Mouse (Mus musculus) ZHBTc4 (cell line): ENCODE data around the gene Yif1b.

Experiments used
- DNase-seq: peaks from one replicate; pipeline ENCODE4 v3.0.0-alpha.2; 2011; ENCODE audit warnings: low read depth, low spot score

Gene Yif1b

DNA sequence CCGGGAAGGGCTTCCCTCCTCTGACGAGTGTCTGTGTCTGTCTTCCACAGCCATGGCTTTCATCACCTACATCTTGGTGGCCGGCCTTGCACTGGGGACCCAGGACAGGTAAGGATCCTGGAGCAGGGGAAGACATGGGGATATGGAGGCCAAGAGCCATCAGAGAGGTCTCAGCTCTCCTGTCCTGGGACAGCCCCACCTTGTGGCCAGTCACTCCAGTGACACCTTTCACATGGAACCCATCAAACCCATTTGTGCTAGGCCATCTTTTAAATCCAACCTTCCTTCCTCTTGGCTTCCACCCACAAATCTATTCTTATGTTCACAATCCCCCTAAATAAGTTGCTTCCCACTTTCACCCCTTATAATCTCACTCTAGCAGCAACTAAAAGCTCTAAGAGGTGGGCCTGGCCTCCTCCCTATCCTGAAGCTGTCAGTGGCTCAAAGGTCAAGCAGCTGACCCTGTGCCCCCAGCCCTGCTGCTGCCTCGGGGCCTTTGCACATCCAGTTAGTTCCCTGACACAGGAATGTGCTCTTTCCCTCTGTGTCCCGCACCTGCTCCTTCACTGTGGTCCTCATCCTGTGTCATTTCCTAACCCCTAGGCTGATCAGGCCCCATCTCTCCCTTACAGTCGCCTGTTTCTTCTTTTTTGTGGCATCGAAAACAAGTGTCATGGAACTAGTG lies 6.7 kb downstream of the Yif1b start:
- DNase-seq = peak; percentile 81

DNA sequence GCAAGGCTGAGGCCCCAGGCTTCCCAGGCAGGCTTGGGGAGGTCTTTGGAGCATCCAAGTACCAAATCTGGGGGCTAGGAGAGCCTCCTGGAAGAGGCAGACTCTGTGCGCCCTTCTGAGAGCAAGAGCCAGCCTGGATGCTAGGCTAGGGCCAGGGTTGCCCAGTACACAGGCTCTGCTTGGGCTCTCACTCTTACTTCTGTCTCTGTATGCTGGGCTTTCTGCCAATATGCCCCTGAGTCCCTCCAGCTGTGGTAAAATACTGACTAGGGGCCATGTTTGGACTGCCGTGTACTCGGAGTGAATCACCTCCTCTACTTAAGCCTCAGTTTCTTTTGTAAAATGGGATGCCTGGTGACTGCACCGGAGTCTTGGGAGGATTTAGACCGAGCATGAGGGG lies 7.9 kb downstream of the Yif1b start:
- DNase-seq = no peak

DNA sequence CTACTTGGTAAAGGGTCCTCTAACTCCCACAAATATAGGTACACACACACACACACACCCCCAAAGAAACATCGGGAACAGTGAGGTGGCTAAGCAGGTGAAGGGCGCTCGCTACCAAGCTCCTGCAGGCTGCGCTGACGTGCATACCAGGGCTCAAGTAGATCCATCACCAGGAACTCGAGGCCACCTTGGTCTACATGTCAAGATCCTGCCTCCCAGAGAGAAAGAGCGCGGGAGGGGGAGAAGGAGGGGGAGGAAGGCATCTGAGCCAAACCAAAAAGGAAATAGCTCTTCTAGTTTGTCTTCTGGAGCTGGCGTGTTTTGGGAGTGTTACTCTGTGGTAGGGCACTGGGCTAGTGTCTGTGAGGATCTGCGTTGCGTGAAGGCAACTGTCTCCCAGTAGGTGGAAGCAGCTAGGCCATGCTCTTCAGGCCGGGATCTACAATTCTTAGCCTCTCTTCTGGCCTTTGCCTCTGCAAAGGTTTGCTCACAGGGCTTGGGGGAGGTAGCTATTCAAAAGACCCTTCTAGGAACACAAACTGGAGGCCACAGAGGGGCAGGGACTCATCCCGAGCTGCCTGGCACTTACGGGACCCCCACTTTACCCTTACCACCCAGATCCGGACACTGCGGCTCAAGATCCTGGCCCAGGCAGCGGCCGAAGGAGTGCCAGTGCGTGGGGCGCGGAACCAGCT lies 8.6 kb downstream of the Yif1b start:
- DNase-seq = no peak

DNA sequence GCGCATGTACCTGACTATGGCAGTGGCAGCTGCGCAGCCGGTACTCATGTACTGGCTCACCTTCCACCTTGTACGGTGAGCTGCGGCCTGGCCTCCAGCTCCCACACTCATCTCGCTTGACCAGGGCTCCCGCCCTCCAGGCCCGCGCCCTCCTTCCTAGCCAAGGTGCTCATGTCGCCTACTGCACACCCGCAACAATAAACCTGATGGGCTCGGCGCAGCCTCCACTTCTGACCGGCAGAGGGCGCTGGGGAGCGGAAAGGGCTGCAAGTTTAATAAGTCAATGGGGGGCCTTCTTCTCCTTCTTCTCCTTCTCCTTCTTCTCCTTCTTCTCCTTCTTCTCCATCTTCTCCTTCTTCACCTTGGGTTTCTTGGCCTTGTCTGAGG lies 9.2 kb downstream of the Yif1b start:
- DNase-seq = peak; percentile 94

DNA sequence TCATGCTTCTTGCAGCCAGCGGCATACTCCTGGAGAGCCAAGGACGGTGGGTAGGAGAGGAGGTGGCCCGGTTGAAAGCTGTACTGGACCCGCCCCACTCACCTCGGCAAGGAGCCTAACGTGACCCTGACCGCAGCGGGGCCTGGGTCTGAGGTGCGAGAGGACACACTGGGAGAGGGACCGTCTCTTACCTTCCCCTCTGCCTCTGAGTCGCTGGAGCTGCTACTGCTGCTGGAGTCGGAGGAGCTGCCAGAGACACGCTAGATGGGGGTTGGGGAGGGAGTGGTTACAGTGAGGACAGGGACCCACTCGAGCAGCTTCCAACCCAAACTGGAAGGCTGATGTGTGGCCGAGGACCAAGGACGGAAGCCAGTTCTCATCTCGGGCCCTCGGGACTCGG lies 9.6 kb downstream of the Yif1b start:
- peak; percentile 58 for DNase-seq

DNA sequence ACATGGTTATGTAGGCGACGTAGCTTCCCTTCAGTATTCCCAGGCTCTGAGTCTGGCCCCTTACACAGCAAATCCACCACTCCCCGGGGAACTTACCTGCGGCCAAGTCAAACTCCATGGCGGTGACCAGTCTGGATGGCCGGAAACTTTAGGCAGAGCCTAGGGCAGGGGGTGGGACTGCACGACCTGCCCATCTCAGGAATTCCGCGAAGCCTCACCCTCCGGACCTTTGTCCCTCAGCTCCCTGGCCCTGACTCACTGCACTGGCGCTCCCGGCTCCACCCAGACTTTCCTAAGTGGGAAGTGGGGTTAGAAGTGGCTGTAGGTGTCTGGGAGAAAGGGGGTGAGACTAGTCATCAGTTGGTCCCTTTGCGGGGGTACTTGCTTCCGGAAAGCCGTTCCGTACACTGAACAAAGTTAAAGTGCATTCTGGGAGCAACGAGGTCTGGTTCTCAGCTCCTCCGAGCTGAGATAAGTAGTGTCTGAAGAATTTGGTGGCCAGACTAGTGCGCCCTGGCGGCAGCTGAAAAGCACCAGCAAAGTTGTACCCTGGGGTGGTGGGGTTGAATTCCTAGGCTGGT lies 10.2 kb downstream of the Yif1b start, which contains the start of gene 2200002D01Rik:
Gene 2200002D01Rik (minus strand): TSS at position 206 of the 581 bp plus-strand sequence.
- DNase-seq = peak; percentile 79

DNA sequence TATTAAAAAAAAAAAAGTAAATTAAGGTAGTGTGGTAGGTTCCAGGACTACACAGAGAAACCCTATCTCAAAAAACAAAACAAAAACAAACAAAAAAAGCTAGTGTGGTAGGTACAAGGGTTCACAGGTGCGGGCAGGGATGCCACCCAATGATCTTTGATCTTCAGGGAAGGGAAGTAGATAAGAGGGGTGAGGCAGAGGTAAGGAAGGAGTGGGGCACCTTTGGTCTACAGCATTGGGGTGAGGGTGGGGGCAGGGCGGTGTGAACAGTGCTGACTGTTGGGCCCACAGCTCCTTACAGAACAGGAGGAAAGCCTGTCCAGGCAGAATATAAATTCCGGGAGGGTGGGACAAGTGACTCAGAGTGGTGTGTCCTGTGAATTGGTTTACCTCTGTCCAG lies 13.0 kb downstream of the Yif1b start:
- DNase-seq = no peak

DNA sequence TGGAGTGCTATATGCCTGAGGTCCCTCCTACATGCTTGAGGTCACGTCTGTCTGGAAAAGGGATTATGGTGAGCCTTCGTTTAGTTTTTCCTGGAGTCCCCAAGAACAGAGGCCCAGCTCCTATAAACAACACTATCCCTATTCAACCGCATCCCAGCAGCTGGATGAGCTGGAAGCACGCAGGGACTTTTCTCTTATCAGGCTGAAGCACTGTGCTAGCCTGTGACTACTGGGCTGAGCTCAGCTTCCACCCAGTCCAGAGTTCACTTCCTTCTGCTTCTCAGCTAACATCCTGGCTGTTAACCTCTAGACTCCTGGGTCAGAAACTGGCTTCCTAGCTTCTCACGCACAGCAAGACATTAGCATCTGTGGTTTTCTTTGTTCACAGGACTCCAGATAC lies 15.7 kb downstream of the Yif1b start:
- DNase-seq = no peak

DNA sequence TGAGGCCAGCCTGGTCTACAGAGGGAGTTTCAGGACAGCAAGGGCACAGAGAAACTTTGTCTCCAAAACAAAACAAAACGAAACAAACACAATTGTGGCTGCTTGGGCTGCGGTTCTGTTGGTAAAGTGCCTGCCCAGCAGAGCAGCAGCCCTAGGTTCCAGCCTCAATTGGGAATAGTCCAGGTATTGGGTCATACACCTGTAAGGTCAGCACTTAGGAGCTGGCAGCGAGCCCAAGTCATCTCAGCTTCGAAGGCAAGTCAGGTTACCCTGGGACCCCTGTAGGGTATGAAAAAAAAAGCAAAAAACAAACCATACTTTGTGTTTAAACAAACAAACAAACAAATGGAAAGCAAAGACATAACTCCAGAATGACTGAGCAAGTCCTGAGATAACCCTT lies 17.7 kb downstream of the Yif1b start:
- DNase-seq = no peak

DNA sequence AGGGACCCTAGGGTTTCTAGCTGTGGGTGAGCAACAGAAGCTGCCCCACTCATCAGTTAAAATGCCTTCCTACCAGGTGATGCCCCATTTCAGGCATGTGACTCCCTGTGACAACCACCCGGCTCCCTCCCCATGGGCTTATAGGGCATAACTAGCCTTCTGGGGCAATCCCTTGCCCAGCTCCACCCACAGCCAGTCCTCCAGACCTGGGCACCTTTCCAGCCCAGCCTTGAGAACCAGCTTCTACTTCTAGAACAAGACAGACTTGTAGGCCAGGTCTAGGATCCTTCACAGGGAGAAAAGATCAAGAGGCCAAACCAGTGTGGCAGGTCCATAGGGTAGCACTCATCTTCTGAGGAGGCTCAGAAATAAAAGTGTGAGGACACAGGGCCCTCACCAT lies 19.2 kb downstream of the Yif1b start:
- DNase-seq = no peak

DNA sequence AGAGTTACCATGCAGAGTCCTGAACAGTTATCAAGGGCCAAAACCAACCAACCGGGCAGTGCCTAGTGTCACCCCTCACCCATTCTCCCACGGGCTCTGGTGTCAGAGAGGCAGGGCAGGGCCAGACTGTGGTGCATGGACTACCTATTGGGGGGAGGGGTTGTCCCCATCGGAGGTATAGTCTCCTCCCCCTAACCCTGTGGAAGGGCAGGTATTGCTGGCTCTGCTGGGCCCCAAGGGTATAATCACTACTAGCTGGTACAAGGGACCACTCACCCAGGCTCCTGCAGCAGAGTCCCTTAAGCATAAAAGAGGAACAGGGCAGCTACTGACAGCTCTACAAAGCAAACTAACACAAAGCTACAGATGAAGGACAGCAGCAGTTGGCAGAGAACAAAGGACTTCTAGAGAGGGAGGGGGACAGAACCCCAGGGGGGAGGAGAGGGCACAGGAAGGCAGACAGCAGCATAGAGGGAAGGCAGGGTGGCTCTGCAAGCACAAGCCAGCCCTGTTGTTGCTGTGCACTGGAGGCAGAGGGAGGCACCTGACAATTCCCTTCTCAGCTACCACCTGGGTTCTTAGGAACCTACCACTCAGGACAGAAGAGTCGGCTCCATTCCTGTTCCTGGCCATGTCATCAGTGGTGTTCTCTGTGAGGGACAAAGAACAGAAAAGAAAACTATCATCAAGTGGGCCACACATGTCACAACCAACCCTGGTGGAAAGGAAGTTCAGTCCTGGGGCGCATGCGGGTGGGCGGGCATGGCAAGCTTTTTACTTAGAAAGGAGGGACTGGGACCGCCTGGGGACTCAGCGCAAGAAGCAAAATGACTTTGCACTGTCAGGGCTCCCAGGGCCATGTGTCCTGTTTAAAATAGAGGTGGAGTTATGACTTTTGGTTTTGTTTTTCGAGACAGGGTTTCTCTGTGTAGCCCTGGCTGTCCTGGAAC lies 21.9 kb downstream of the Yif1b start:
- DNase-seq = no peak

DNA sequence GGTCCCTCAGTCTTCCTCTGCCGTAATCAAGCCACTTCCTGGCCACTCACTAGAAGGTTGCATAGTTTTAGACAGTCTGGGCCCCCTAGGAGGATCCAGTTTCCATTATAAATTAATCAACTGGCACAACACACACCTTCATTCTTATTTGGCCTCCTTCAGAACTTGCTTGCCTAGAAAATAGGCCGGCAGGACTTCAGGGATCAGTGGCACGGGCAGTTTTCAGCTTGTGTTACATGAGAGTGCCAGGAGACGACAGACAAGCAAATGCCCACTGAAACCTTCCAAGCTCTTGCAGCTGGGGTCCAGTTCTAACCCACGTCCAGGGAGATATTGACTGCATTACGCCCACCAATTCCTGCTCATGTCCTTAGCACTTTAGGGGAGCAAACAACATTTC lies 24.0 kb downstream of the Yif1b start:
- no peak for DNase-seq

DNA sequence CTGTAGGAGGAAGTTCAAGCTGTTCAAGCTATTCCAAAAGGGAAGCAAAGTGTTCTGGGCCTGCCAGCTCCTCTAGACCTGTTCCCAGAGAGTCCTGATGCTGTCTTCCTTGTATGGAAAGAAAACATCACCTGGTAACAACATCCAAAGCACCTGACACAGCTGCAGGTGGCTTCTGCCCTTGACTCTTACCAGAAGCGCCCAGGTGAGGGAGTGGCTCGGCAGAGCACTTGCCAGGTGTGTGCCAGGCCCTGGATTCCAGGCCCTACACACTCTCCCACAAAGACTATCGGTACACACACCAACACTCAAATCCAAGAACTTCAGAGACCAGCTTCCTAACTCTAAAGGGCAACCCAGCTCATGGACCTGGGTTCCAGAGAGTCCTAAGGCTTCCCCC lies 25.7 kb downstream of the Yif1b start:
- no peak for DNase-seq

DNA sequence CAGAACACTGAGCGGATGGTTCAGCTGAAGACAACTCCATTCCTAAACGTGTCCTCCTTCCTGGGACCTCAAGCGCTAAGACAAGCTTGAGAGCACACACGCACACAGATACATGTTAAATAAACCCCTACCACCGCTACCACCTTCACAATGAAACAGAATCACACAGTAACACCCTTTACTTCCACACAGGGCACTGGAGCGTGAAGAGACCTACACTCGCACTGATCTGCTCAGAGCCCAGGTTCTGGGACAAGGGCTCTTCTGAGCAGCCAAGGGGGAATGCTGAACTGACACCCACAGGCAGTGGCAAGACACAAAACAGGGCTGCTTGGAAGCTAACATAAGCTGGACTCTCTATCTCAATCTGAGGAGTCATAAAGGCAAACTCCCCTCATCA lies 27.5 kb downstream of the Yif1b start:
- no peak for DNase-seq

DNA sequence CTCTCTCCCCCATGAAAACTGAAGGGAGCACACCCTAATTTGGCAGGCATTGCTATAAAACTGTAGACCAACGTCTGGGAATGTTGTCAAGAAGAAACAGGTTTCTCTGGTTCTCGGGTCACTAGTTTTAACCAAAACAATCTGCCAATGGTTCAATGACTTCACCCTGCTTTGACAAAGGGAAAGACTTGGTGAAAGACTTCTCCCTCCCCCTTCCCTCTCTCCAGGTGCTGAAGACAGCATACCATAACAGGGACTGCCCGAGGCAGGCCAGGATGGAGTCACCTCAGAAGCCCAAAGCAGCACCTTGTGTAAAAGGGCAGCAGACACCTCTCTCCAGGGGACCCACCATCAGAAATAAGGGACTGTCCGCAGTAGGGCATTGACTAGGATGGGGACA lies 28.8 kb downstream of the Yif1b start:
- no peak for DNase-seq

DNA sequence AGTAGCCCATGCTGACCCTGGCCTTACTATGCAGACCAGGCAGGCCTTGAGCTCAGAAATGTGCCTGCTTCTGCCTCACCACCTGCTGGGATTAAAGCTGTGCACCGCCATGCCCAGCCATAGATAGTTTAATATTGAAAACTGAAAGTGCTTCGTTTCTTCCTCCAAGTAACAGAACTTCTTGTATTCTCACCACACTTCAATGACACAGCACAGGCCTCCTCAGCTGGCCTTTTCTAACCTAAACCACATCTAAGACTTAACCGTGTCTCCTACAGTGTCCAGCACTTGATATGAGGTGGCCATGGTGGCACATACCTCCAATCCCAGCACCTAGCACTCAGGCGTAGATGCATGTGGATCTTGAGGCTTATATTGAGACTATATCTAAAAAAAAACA lies 32.3 kb downstream of the Yif1b start:
- DNase-seq = no peak

DNA sequence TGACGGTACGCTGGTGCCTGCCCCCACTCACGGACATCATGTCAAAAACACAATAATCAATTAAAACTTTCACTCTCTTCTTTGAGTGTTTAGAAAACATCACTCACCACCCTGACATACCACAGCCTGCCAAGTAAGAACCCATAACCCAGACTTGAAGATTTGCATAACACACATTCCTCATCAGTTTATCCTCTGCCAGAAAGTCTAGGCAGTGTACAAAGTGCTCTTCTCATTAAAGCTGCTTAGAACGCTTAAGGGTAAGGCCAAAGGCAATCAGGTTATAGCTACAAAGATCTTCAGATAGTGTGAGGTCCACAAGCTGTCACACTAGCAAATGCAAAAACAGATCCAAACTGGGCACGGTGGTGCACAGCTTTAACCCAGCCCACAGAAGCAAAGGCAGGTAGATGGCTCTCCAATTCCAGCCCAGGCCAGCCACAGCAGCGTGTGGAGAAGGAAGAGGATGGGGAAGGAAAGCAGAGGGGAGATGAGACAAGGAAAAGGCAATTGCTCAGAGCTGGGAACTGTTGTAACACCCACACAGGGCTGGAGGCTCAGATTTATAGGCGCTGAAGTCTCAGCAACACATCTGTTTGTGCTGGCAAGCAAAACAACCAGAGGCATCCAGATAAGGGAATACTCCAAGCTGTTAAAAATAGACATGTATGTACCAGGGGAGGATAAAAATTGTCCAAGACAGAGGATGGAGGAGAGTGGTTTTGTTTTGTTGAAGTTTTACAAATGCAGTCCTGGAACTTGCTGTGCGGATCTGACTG lies 33.7 kb downstream of the Yif1b start:
- no peak for DNase-seq

DNA sequence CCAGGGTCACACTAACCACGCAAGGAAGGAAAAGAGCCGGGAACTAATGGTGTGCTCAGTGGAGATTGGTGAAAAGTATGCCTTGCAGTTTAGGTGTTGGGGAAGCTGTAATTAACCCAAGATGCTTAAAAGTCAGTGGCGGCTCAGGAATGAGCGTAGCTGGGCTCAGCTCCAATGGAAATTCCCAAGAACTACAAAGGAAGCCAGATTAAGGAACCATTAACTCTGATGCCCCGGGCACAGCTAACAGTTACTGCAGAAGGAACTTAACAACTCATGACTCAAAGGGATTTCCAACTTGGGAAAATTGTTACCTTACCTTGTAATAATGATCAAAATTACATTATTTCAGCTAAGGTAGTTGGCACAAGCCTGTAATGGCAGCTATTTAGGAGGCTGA lies 38.6 kb downstream of the Yif1b start:
- DNase-seq = no peak

DNA sequence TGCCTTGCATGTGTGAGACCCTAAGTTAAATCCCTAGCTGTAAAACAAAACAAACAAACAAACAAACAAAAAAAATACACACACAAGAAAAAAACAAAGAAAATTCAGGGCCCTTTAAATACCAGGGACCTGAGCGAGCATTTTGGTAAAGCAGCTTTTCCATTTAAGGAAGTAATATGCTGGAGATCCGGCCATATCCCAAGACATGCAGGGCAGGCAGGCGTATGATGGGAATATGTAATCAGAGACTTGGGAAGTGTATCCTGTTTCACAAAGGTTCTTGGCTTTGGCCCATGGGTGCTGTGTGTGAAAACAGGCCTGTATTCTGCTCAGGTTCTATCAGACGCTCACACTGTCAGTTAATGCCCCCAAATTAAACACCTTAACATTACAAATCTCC lies 39.4 kb downstream of the Yif1b start:
- DNase-seq = no peak

DNA sequence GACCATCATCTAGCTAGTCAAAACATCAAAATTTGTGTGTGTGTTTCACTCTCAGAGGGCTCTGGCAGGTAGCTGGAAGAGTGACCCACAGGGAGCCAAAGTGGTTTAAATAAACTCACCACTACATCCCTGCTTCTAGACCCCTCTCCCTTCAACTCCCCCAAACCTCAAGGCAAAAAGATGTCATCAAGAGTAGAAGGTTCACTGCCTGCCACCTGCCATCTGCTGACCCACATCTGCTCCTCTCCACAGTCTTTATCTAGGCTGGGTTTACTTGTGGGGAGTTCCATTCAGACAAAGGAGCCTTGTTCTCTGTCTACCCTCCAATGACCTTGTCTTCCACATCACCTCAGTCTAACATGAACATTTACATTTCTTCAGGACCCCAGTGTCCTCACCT lies 41.1 kb downstream of the Yif1b start:
- no peak for DNase-seq

DNA sequence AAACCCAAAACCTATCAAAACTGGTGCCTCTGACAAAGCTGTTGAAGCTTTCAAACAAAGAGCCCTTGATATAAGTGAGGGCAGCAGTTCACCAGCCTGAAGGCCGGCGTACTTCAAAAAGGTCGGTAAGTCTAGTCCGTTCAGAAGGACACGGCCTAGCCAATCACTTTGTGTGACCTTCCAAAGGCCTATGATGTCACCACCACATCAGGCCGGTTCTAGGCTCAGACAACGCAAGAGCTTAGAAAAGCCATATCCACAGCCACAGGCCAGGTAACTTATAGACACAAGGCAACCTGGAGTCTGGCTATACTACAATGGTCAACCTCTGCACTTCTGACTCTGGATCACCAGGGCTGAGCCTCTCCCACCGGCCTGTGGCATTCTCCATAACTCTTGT lies 41.8 kb downstream of the Yif1b start:
- no peak for DNase-seq
